Mouse (Mus musculus): ENCODE data around the gene Rab30. TPM values are rescaled to one million over a fixed set of nuclear protein-coding genes. Genes with fewer than 3 reads are reported as not detected.
"Not testable (repeated sequence)": the region's sequence is repeated elsewhere in the genome, so short reads cannot be mapped to it uniquely, and the experiment has no call there.

Gene Rab30
- polyA plus RNA-seq, 1 experiment from 2014 or later: 6.2 TPM

GRCm38 (mm10) chr7:92729583-92729982 lies 11.8 kb upstream of the Rab30 start:
- not testable (repeated sequence) for H3K4me2 ChIP-seq; H3K27ac ChIP-seq; H3K9me3 ChIP-seq (replicated peaks); H3K4me1 ChIP-seq; H3K9ac ChIP-seq; H3K4me3 ChIP-seq; ATAC-seq; H3K27me3 ChIP-seq (replicated peaks)
- H3K36me3 ChIP-seq: peaks cover 10% of the 10 kb centered on the region
- 59% methylated on average over 3 of the region's 3 CpGs for WGBS (ENCODE audit: insufficient replicate concordance)

- Histone ChIP-seq H3K4me3 (no peak overlapping the region), H3K27me3 (replicated peaks) (no peaks in the 10 kb centered on the region), H3K9me3 (replicated peaks) (no peaks in the 10 kb centered on the region), H3K4me2 (no peak overlapping the region), H3K4me1 (no peaks in the 10 kb centered on the region), H3K9ac (no peak overlapping the region), H3K27ac (no peak overlapping the region), H3K36me3 (peaks cover 11% of the 10 kb centered on the region)
- WGBS (ENCODE audit: insufficient replicate concordance): 62% methylated on average over 4 of the region's 4 CpGs
- no peak for ATAC-seq
Observed at GRCm38 (mm10) chr7:92730465-92730864, 10.9 kb upstream of the Rab30 start.

- 62% methylated on average over 3 of the region's 3 CpGs for WGBS (ENCODE audit: insufficient replicate concordance)
- Histone ChIP-seq H3K27ac (no peak overlapping the region), H3K27me3 (replicated peaks) (no peaks in the 10 kb centered on the region), H3K9ac (no peak overlapping the region), H3K4me2 (no peak overlapping the region), H3K36me3 (peaks cover 16% of the 10 kb centered on the region), H3K4me1 (no peaks in the 10 kb centered on the region), H3K4me3 (no peak overlapping the region), H3K9me3 (replicated peaks) (no peaks in the 10 kb centered on the region)
- no peak for ATAC-seq
Observed at GRCm38 (mm10) chr7:92730959-92731358, 10.4 kb upstream of the Rab30 start.

GRCm38 (mm10) chr7:92732136-92732535 lies 9.3 kb upstream of the Rab30 start:
- Histone ChIP-seq H3K36me3 (peaks cover 23% of the 10 kb centered on the region), H3K4me2 (no peak overlapping the region), H3K4me3 (no peak overlapping the region), H3K27me3 (replicated peaks) (no peaks in the 10 kb centered on the region), H3K4me1 (no peaks in the 10 kb centered on the region), H3K9ac (no peak overlapping the region), H3K9me3 (replicated peaks) (no peaks in the 10 kb centered on the region), H3K27ac (no peak overlapping the region)
- no peak for ATAC-seq
- WGBS (ENCODE audit: insufficient replicate concordance): 79% methylated on average over 7 of the region's 7 CpGs

- peaks cover 50% of the 10 kb centered on the region for H3K36me3 ChIP-seq
- no peaks in the 10 kb centered on the region for H3K9me3 ChIP-seq (replicated peaks)
- peaks cover 14% of the 10 kb centered on the region for H3K4me1 ChIP-seq
- H3K4me3 ChIP-seq: no peak overlapping the region
- no peak for ATAC-seq
- H3K4me2 ChIP-seq: no peak overlapping the region
- no peaks in the 10 kb centered on the region for H3K27me3 ChIP-seq (replicated peaks)
- no peak overlapping the region for H3K27ac ChIP-seq
- WGBS (ENCODE audit: insufficient replicate concordance): 90% methylated on average over 1 of the region's 1 CpGs
- no peak overlapping the region for H3K9ac ChIP-seq
Observed at GRCm38 (mm10) chr7:92737560-92737959, 3.8 kb upstream of the Rab30 start.

GRCm38 (mm10) chr7:92739956-92740355 lies 1.4 kb upstream of the Rab30 start:
- WGBS (ENCODE audit: insufficient replicate concordance): 44% methylated on average over 6 of the region's 6 CpGs
- no peak for ATAC-seq
- H3K27ac ChIP-seq: 0 out of 2 replicates have a peak overlapping the region, but pooled peaks have one; percentile 84

GRCm38 (mm10) chr7:92740411-92741115 lies 840 bp upstream of the Rab30 start:
- no peaks in the 10 kb centered on the region for H3K9me3 ChIP-seq (replicated peaks)
- H3K4me3 ChIP-seq: peak overlapping the region; percentile 88
- H3K27ac ChIP-seq: peak overlapping the region; percentile 84
- ATAC-seq: no peak
- H3K9ac ChIP-seq: peak overlapping the region; percentile 95
- H3K4me2 ChIP-seq: peak overlapping the region; percentile 86
- peaks cover 37% of the 10 kb centered on the region for H3K36me3 ChIP-seq
- peaks cover 34% of the 10 kb centered on the region for H3K4me1 ChIP-seq
- 2% methylated on average over 23 of the region's 23 CpGs for WGBS (ENCODE audit: insufficient replicate concordance)
- H3K27me3 ChIP-seq (replicated peaks): peaks cover 17% of the 10 kb centered on the region; the same call in 1 of the 2 replicates

More at GRCm38 (mm10) chr7:92739956-92740355, 1.4 kb upstream of the Rab30 start:
- H3K9ac ChIP-seq: peak overlapping the region; percentile 95
- peak overlapping the region; percentile 88 for H3K4me3 ChIP-seq
- H3K4me1 ChIP-seq: peaks cover 34% of the 10 kb centered on the region
- H3K4me2 ChIP-seq: peak overlapping the region; percentile 86
- H3K27me3 ChIP-seq (replicated peaks): peaks cover 16% of the 10 kb centered on the region; the same call in 1 of the 2 replicates
- H3K36me3 ChIP-seq: peaks cover 40% of the 10 kb centered on the region
- no peaks in the 10 kb centered on the region for H3K9me3 ChIP-seq (replicated peaks)

GRCm38 (mm10) chr7:92741861-92742249 lies 452 bp downstream of the Rab30 start:
- peaks cover 34% of the 10 kb centered on the region for H3K4me1 ChIP-seq
- H3K9ac ChIP-seq: peak overlapping the region; percentile 82
- H3K27me3 ChIP-seq (replicated peaks): peaks cover 17% of the 10 kb centered on the region; the same call in 1 of the 2 replicates
- peak overlapping the region; percentile 86 for H3K4me2 ChIP-seq
- peak overlapping the region; percentile 87 for H3K27ac ChIP-seq
- peaks cover 28% of the 10 kb centered on the region for H3K36me3 ChIP-seq
- WGBS (ENCODE audit: insufficient replicate concordance): 0% methylated on average over 9 of the region's 9 CpGs
- H3K4me3 ChIP-seq: peak overlapping the region; percentile 88
- ATAC-seq: no peak
- no peaks in the 10 kb centered on the region for H3K9me3 ChIP-seq (replicated peaks)

GRCm38 (mm10) chr7:92742341-92742741 lies 938 bp downstream of the Rab30 start:
- ATAC-seq: no peak
- peak overlapping the region; percentile 82 for H3K9ac ChIP-seq
- H3K4me2 ChIP-seq: peak overlapping the region; percentile 86
- peak overlapping the region; percentile 88 for H3K4me3 ChIP-seq
- H3K9me3 ChIP-seq (replicated peaks): no peaks in the 10 kb centered on the region
- H3K36me3 ChIP-seq: peaks cover 25% of the 10 kb centered on the region
- peaks cover 34% of the 10 kb centered on the region for H3K4me1 ChIP-seq
- peak overlapping the region; percentile 87 for H3K27ac ChIP-seq
- peaks cover 17% of the 10 kb centered on the region; the same call in 1 of the 2 replicates for H3K27me3 ChIP-seq (replicated peaks)
- WGBS (ENCODE audit: insufficient replicate concordance): under 1% methylated on average over 16 of the region's 16 CpGs

- Histone ChIP-seq H3K4me1 (peaks cover 34% of the 10 kb centered on the region), H3K4me3 (peak overlapping the region; percentile 88), H3K4me2 (peak overlapping the region; percentile 86), H3K9me3 (replicated peaks) (no peaks in the 10 kb centered on the region), H3K36me3 (peaks cover 21% of the 10 kb centered on the region), H3K27ac (peak overlapping the region; percentile 87), H3K27me3 (replicated peaks) (peaks cover 17% of the 10 kb centered on the region; the same call in 1 of the 2 replicates), H3K9ac (peak overlapping the region; percentile 82)
- peak; percentile 65 for ATAC-seq
- 2% methylated on average over 6 of the region's 6 CpGs for WGBS (ENCODE audit: insufficient replicate concordance)
Observed at GRCm38 (mm10) chr7:92742774-92743173, 1.4 kb downstream of the Rab30 start.

GRCm38 (mm10) chr7:92743325-92743724 lies 1.9 kb downstream of the Rab30 start:
- Histone ChIP-seq H3K27ac (peak overlapping the region; percentile 87; the same call in 1 of the 2 replicates), H3K4me1 (peaks cover 36% of the 10 kb centered on the region), H3K4me2 (peak overlapping the region; percentile 86), H3K4me3 (peak overlapping the region; percentile 88), H3K36me3 (peaks cover 15% of the 10 kb centered on the region), H3K27me3 (replicated peaks) (peaks cover 17% of the 10 kb centered on the region; the same call in 1 of the 2 replicates), H3K9me3 (replicated peaks) (no peaks in the 10 kb centered on the region), H3K9ac (peak overlapping the region; percentile 82)
- no peak for ATAC-seq
- WGBS (ENCODE audit: insufficient replicate concordance): 23% methylated on average over 6 of the region's 6 CpGs

- 62% methylated on average over 2 of the region's 2 CpGs for WGBS (ENCODE audit: insufficient replicate concordance)
- Histone ChIP-seq H3K27me3 (replicated peaks) (no peaks in the 10 kb centered on the region), H3K9ac (no peak overlapping the region), H3K4me1 (0 out of 2 replicates have a peak, but pooled peaks cover 4% of the 10 kb centered on the region), H3K4me2 (no peak overlapping the region), H3K36me3 (no peaks in the 10 kb centered on the region), H3K27ac (no peak overlapping the region), H3K9me3 (replicated peaks) (no peaks in the 10 kb centered on the region), H3K4me3 (no peak overlapping the region)
- ATAC-seq: no peak
Observed at GRCm38 (mm10) chr7:92750395-92750794, 9.0 kb downstream of the Rab30 start.

Data from liver, embryonic 12.5 days (tissue).